ENCODE assay signal across 14 mouse cellular contexts in genomic region chr8:61302029-61302368, GRCm38 (mm10).
DNase-seq lines count a peak whose midpoint lies in the region; ATAC-seq and TF ChIP-seq lines count a peak whose summit lies in the region.
"Had no signal": no experiment of that assay in that cellular context is flagged by ENCODE, and none has a peak within 500 bp of the region (broad histone marks: within the 10 kb centered on the region; RNA-seq: fewer than 3 reads in every experiment).

No protein-coding gene starts in this region.

- peak; percentile 34 for DNase-seq in heart, adult 11 months
- DNase-seq in heart, postnatal 25 days (ENCODE audit: low spot score) = no peak
- DNase-seq in midbrain, embryonic 14.5 days = no peak
- DNase-seq in midbrain, embryonic 10.5 days (ENCODE audit: low spot score) = no peak
- DNase-seq in hindbrain, embryonic 14.5 days (ENCODE audit: low spot score) = no peak
- DNase-seq in urinary bladder, postnatal 14 days (ENCODE audit: low spot score) = no peak
- DNase-seq in lung, postnatal 0 days (ENCODE audit: low spot score) = no peak
- DNase-seq in T-cell, adult 2 months (ENCODE audit: low spot score) = no peak
- DNase-seq: adrenal gland, postnatal 36 days; cerebellum, adult 9-11 months; gastrocnemius, postnatal 10 days; lung, adult 2 months; spleen, adult 18-20 months had no signal

- no peaks in the 10 kb centered on the region for H3K9me3 ChIP-seq in midbrain, embryonic 14.5 days (ENCODE audit: control insufficient read depth, low read length)
- H3K9me3 ChIP-seq in midbrain, embryonic 10.5 days (replicated peaks) = no peaks in the 10 kb centered on the region
- H3K9me3 ChIP-seq in hindbrain, embryonic 14.5 days (ENCODE audit: control insufficient read depth, low read length) = no peaks in the 10 kb centered on the region
- no peaks in the 10 kb centered on the region for H3K9me3 ChIP-seq in lung, postnatal 0 days (ENCODE audit: low read length)

- no peaks in the 10 kb centered on the region for H3K27me3 ChIP-seq in midbrain, embryonic 14.5 days (ENCODE audit: control insufficient read depth, insufficient read depth, low read length)
- no peaks in the 10 kb centered on the region for H3K27me3 ChIP-seq in midbrain, embryonic 10.5 days (ENCODE audit: low read depth, poor library complexity, severe bottlenecking)
- no peaks in the 10 kb centered on the region for H3K27me3 ChIP-seq in hindbrain, embryonic 14.5 days (ENCODE audit: control insufficient read depth, insufficient read depth, low read length)
- no peaks in the 10 kb centered on the region for H3K27me3 ChIP-seq in lung, postnatal 0 days (replicated peaks; ENCODE audit: insufficient read depth, low read length)

- ATAC-seq in midbrain, embryonic 14.5 days (ENCODE audit: low FRiP score, low TSS enrichment) = no peak
- no peak for ATAC-seq in hindbrain, embryonic 14.5 days (ENCODE audit: low FRiP score)
- ATAC-seq in lung, postnatal 0 days = no peak
- ATAC-seq: inflammation-experienced regulatory T-cells, adult 6 months had no signal

- no peak for TF ChIP-seq EP300 in lung, postnatal 0 days (IDR thresholded peaks at IDR 0.05)

- H3K9ac ChIP-seq in midbrain, embryonic 14.5 days (replicated peaks; ENCODE audit: low read length) = no peak overlapping the region
- no peak overlapping the region for H3K9ac ChIP-seq in hindbrain, embryonic 14.5 days
- H3K9ac ChIP-seq in lung, postnatal 0 days (replicated peaks; ENCODE audit: low read depth) = no peak overlapping the region

- peaks cover 12% of the 10 kb centered on the region for H3K4me1 ChIP-seq in midbrain, embryonic 14.5 days (ENCODE audit: control insufficient read depth, insufficient read depth, low read length)
- peaks cover 33% of the 10 kb centered on the region for H3K4me1 ChIP-seq in midbrain, embryonic 10.5 days
- peaks cover 5% of the 10 kb centered on the region; the same call in 1 of the 2 replicates for H3K4me1 ChIP-seq in hindbrain, embryonic 14.5 days (replicated peaks; ENCODE audit: control insufficient read depth, insufficient read depth, low read length)
- H3K4me1 ChIP-seq in lung, postnatal 0 days (ENCODE audit: insufficient read depth, low read depth, low read length) = 0 out of 2 replicates have a peak, but pooled peaks cover 3% of the 10 kb centered on the region

- no peak for TF ChIP-seq CTCF in lung, postnatal 0 days (IDR thresholded peaks at IDR 0.05)

- 68% methylated on average over 5 of the region's 5 CpGs for WGBS in midbrain, embryonic 14.5 days
- WGBS in midbrain, embryonic 10.5 days = 88% methylated on average over 5 of the region's 5 CpGs
- WGBS in hindbrain, embryonic 14.5 days = 44% methylated on average over 5 of the region's 5 CpGs
- WGBS in lung, postnatal 0 days = 78% methylated on average over 5 of the region's 5 CpGs

- intact Hi-C loops in heart, postnatal 25 days (cut with DNase I) = no loop called here

- H3K4me2 ChIP-seq in midbrain, embryonic 14.5 days (ENCODE audit: low read length) = no peak overlapping the region
- no peak overlapping the region for H3K4me2 ChIP-seq in hindbrain, embryonic 14.5 days (replicated peaks)
- H3K4me2 ChIP-seq in lung, postnatal 0 days (replicated peaks; ENCODE audit: low read depth, low read length) = no peak overlapping the region

- H3K27ac ChIP-seq in midbrain, embryonic 14.5 days (replicated peaks; ENCODE audit: low read depth, low read length) = peak overlapping the region; percentile 64; the same call in 1 of the 2 replicates
- no peak overlapping the region for H3K27ac ChIP-seq in midbrain, embryonic 10.5 days (replicated peaks)
- peak overlapping the region; percentile 11; the same call in 1 of the 2 replicates for H3K27ac ChIP-seq in hindbrain, embryonic 14.5 days
- H3K27ac ChIP-seq in lung, postnatal 0 days (ENCODE audit: low read length) = no peak overlapping the region

- H3K4me3 ChIP-seq in midbrain, embryonic 14.5 days (replicated peaks; ENCODE audit: low read depth, low read length) = no peak overlapping the region
- no peak overlapping the region for H3K4me3 ChIP-seq in midbrain, embryonic 10.5 days
- H3K4me3 ChIP-seq in hindbrain, embryonic 14.5 days (replicated peaks; ENCODE audit: low read length) = no peak overlapping the region
- H3K4me3 ChIP-seq in lung, postnatal 0 days (ENCODE audit: low read depth, low read length) = no peak overlapping the region

- no peaks in the 10 kb centered on the region for H3K36me3 ChIP-seq in midbrain, embryonic 14.5 days (ENCODE audit: control insufficient read depth, insufficient read depth, low read length)
- 0 out of 2 replicates have a peak, but pooled peaks cover 2% of the 10 kb centered on the region for H3K36me3 ChIP-seq in midbrain, embryonic 10.5 days
- H3K36me3 ChIP-seq in hindbrain, embryonic 14.5 days (replicated peaks; ENCODE audit: control insufficient read depth, insufficient read depth) = no peaks in the 10 kb centered on the region
- H3K36me3 ChIP-seq in lung, postnatal 0 days (ENCODE audit: insufficient read depth, low read length) = no peaks in the 10 kb centered on the region

Comparison
In these comparisons a context has a peak if more than half of its experiments do, and no peak if none do; other contexts are left out.
1. H3K27ac ChIP-seq: peak in midbrain, embryonic 14.5 days (single experiment) and hindbrain, embryonic 14.5 days (single experiment); none in midbrain, embryonic 10.5 days (single experiment) and lung, postnatal 0 days (single experiment).